In genomic region chr5:74433580-74434147, GRCm38 (mm10) we compare ENCODE assay signal across 8 mouse cellular contexts.
DNase-seq lines count a peak whose midpoint lies in the region; ATAC-seq and TF ChIP-seq lines count a peak whose summit lies in the region.

No protein-coding gene starts in this region.

- H3K9me3 ChIP-seq in embryonic facial prominence, embryonic 13.5 days = no peaks in the 10 kb centered on the region

- no peak for TF ChIP-seq POLR2A in lung, adult 2 months (IDR thresholded peaks at IDR 0.05; ENCODE audit: borderline replicate concordance, extremely low read depth, low read depth, low read length)

- no peaks in the 10 kb centered on the region for H3K36me3 ChIP-seq in embryonic facial prominence, embryonic 13.5 days

- H3K27me3 ChIP-seq in embryonic facial prominence, embryonic 13.5 days = no peaks in the 10 kb centered on the region

- no peak for ATAC-seq in embryonic facial prominence, embryonic 13.5 days (ENCODE audit: insufficient number of reproducible peaks, insufficient read depth, low FRiP score, low TSS enrichment, low read depth)

- no peak overlapping the region for H3K9ac ChIP-seq in embryonic facial prominence, embryonic 13.5 days

- H3K4me3 ChIP-seq in embryonic facial prominence, embryonic 13.5 days = no peak overlapping the region
- peak overlapping the region; percentile 29 for H3K4me3 ChIP-seq in lung, adult 2 months (replicated peaks; ENCODE audit: extremely low read depth, low read depth, low read length)

- peak overlapping the region; percentile 40 for H3K4me2 ChIP-seq in embryonic facial prominence, embryonic 13.5 days

- intact Hi-C loops in heart, postnatal 25 days (cut with DNase I) = loop anchor here (1.0 to 10.0 kb wide), 4 partner anchors 123 to 723 kb away; no protein-coding TSS in a partner anchor

- peak; percentile 40 to 58 for DNase-seq in CD8-positive naive resting alpha-beta T cell, adult 2 months (ENCODE audit: low read depth in 2 of 2, low spot score in 2 of 2)
- DNase-seq in adrenal gland, postnatal 25 days = peak; percentile 73
- peak; percentile 27 for DNase-seq in heart, postnatal 25 days (ENCODE audit: low spot score)
- DNase-seq in kidney, postnatal 4 days = peak; percentile 88 to 89
- peak; percentile 60 for DNase-seq in lung, adult 2 months
- peak; percentile 81 for DNase-seq in retina, embryonic 14.5 days (ENCODE audit: low spot score)
- peak; percentile 35 to 53 for DNase-seq in thymus, postnatal 36 days

- peak overlapping the region; percentile 75 for H3K27ac ChIP-seq in embryonic facial prominence, embryonic 13.5 days

- WGBS in embryonic facial prominence, embryonic 13.5 days = 11% methylated on average over 9 of the region's 9 CpGs
- WGBS in lung, adult 2 months = 11% methylated on average over 9 of the region's 9 CpGs

- H3K4me1 ChIP-seq in embryonic facial prominence, embryonic 13.5 days = peaks cover 7% of the 10 kb centered on the region
- peaks cover 4% of the 10 kb centered on the region; the same call in 1 of the 2 replicates for H3K4me1 ChIP-seq in lung, adult 2 months (ENCODE audit: control insufficient read depth, insufficient read depth, low read length)

- peak; percentile 67 for TF ChIP-seq CTCF in lung, adult 2 months (IDR thresholded peaks at IDR 0.05; ENCODE audit: insufficient read depth, low read length)

Comparison
In these comparisons a context has a peak if more than half of its experiments do, and no peak if none do; other contexts are left out.
1. DNase-seq: peak in every context shown above with its lines; median percentile 88 in kidney, postnatal 4 days; 81 in retina, embryonic 14.5 days; 73 in adrenal gland, postnatal 25 days; 60 in lung, adult 2 months; 49 in CD8-positive naive resting alpha-beta T cell, adult 2 months; 44 in thymus, postnatal 36 days; 27 in heart, postnatal 25 days.